In genomic region chr9:35158477-35158876, GRCm38 (mm10) we compare ENCODE assay signal across 19 mouse cellular contexts. TPM values are rescaled to one million over a fixed set of nuclear protein-coding genes. Genes with fewer than 3 reads are reported as not detected.
DNase-seq lines count a peak whose midpoint lies in the region; ATAC-seq and TF ChIP-seq lines count a peak whose summit lies in the region.
"Had no signal": no experiment of that assay in that cellular context is flagged by ENCODE, and none has a peak within 500 bp of the region (broad histone marks: within the 10 kb centered on the region; RNA-seq: fewer than 3 reads in every experiment).

No protein-coding gene starts in this region.

- H3K9ac ChIP-seq in kidney, embryonic 15.5 days, result no peak overlapping the region
- H3K9ac ChIP-seq in kidney, embryonic 14.5 days (ENCODE audit: low read depth, low read length), result no peak overlapping the region

- TF ChIP-seq POLR2A in kidney, adult 2 months (IDR thresholded peaks at IDR 0.05; ENCODE audit: low read depth, low read length), result no peak

- H3K4me2 ChIP-seq in kidney, embryonic 15.5 days, result no peak overlapping the region
- no peak overlapping the region for H3K4me2 ChIP-seq in kidney, embryonic 14.5 days (replicated peaks; ENCODE audit: low read depth, low read length)

- no peaks in the 10 kb centered on the region for H3K27me3 ChIP-seq in kidney, adult 2 months (replicated peaks; ENCODE audit: control insufficient read depth, insufficient read depth, low read length)
- no peaks in the 10 kb centered on the region for H3K27me3 ChIP-seq in kidney, embryonic 15.5 days
- no peaks in the 10 kb centered on the region for H3K27me3 ChIP-seq in kidney, embryonic 14.5 days (ENCODE audit: control insufficient read depth, insufficient read depth, low read length)
- H3K27me3 ChIP-seq: CH12.LX, Patski had no signal

- ATAC-seq in kidney, embryonic 15.5 days (replicated peaks; ENCODE audit: low FRiP score), result no peak
- no peak for ATAC-seq in kidney, embryonic 14.5 days (ENCODE audit: low FRiP score, low TSS enrichment)
- ATAC-seq: activated CD4-positive, CD25-positive, alpha-beta regulatory T cell, adult 4 months; CD4-positive, CD25-positive, alpha-beta regulatory T cell, adult 4 months; Patski had no signal

- peaks cover 27% of the 10 kb centered on the region for H3K4me1 ChIP-seq in kidney, adult 2 months (ENCODE audit: control insufficient read depth, insufficient read depth, low read length)
- H3K4me1 ChIP-seq in kidney, embryonic 15.5 days, result peaks cover 11% of the 10 kb centered on the region
- H3K4me1 ChIP-seq in kidney, embryonic 14.5 days (ENCODE audit: control insufficient read depth, insufficient read depth, low read length), result no peaks in the 10 kb centered on the region; the same call in 1 of the 2 replicates

- H3K9me3 ChIP-seq in kidney, embryonic 15.5 days (replicated peaks), result no peaks in the 10 kb centered on the region
- no peaks in the 10 kb centered on the region for H3K9me3 ChIP-seq in kidney, embryonic 14.5 days (ENCODE audit: control insufficient read depth, low read length)
- H3K9me3 ChIP-seq: G1E had no signal

- DNase-seq in kidney, adult 2 months, result peak; percentile 51
- peak; percentile 51 for DNase-seq in kidney, adult 9 months
- DNase-seq: adrenal gland, adult 2 months; adrenal gland, adult 8-10 months; adrenal gland, postnatal 10 days; adrenal gland, postnatal 14 days; adrenal gland, postnatal 25 days; adrenal gland, postnatal 36 days; B cell, adult 2 months; cerebellum, adult 11 months; cerebellum, adult 11-12 months; cerebellum, adult 18-20 months had no signal

- WGBS in kidney, adult 2 months, result 40% methylated on average over 3 of the region's 3 CpGs
- 69% methylated on average over 3 of the region's 3 CpGs for WGBS in kidney, embryonic 15.5 days
- WGBS in kidney, embryonic 14.5 days, result 78% methylated on average over 3 of the region's 3 CpGs

- TF ChIP-seq CTCF in kidney, adult 2 months (conservative IDR thresholded peaks at IDR 0.05; ENCODE audit: insufficient read depth, insufficient read length, low read depth, low read length), result no peak

- H3K27ac ChIP-seq in kidney, adult 2 months (ENCODE audit: insufficient read depth, low read depth, low read length), result no peak overlapping the region
- H3K27ac ChIP-seq in kidney, embryonic 15.5 days, result no peak overlapping the region
- H3K27ac ChIP-seq in kidney, embryonic 14.5 days (ENCODE audit: low read depth, low read length), result no peak overlapping the region

- H3K4me3 ChIP-seq in kidney, adult 2 months (ENCODE audit: insufficient read depth, low read depth, low read length), result no peak overlapping the region
- H3K4me3 ChIP-seq in kidney, embryonic 15.5 days (replicated peaks), result no peak overlapping the region
- no peak overlapping the region for H3K4me3 ChIP-seq in kidney, embryonic 14.5 days (ENCODE audit: low read length)

- no peaks in the 10 kb centered on the region for H3K36me3 ChIP-seq in kidney, adult 2 months (ENCODE audit: control insufficient read depth, insufficient read depth, low read length)
- peaks cover 7% of the 10 kb centered on the region for H3K36me3 ChIP-seq in kidney, embryonic 15.5 days
- no peaks in the 10 kb centered on the region for H3K36me3 ChIP-seq in kidney, embryonic 14.5 days (ENCODE audit: control insufficient read depth, insufficient read depth, low read length)

RNA-seq across cellular contexts. Expression of gene Dcps, which starts 17.4 kb away (rescaled TPM):
- 36.2 and 41.1 TPM in 2 replicates for polyA plus RNA-seq in kidney, adult 2 months (2012; rRNA removed)
- 94.4 and 95.4 TPM in 2 replicates for polyA plus RNA-seq in kidney, embryonic 15.5 days (2015; fragmentation: Nextera tagmentation; extraction: Ambion mirVana)
- polyA plus RNA-seq in kidney, embryonic 14.5 days (2014; fragmentation: Nextera tagmentation; extraction: Ambion mirVana), result 93.1 and 99.9 TPM in 2 replicates

RNA-seq across cellular contexts. Expression of gene St3gal4, which starts 39.4 kb away (rescaled TPM):
- 4.7 and 5.0 TPM in 2 replicates for polyA plus RNA-seq in kidney, adult 2 months (2012; rRNA removed)
- polyA plus RNA-seq in kidney, embryonic 15.5 days (2015; fragmentation: Nextera tagmentation; extraction: Ambion mirVana), result 17.4 and 17.8 TPM in 2 replicates
- polyA plus RNA-seq in kidney, embryonic 14.5 days (2014; fragmentation: Nextera tagmentation; extraction: Ambion mirVana), result 14.2 and 19.1 TPM in 2 replicates

RNA-seq across cellular contexts. Expression of gene Srpr, which starts 41.5 kb away (rescaled TPM):
- 84.9 and 85.9 TPM in 2 replicates for polyA plus RNA-seq in kidney, adult 2 months (2012; rRNA removed)
- 117 and 123 TPM in 2 replicates for polyA plus RNA-seq in kidney, embryonic 15.5 days (2015; fragmentation: Nextera tagmentation; extraction: Ambion mirVana)
- 89.1 and 125 TPM in 2 replicates for polyA plus RNA-seq in kidney, embryonic 14.5 days (2014; fragmentation: Nextera tagmentation; extraction: Ambion mirVana)

RNA-seq across cellular contexts. Expression of gene Tirap, which starts 41.6 kb away (rescaled TPM):
- 8.1 and 11.2 TPM in 2 replicates for polyA plus RNA-seq in kidney, adult 2 months (2012; rRNA removed)
- polyA plus RNA-seq in kidney, embryonic 15.5 days (2015; fragmentation: Nextera tagmentation; extraction: Ambion mirVana), result 11.9 and 12.1 TPM in 2 replicates
- polyA plus RNA-seq in kidney, embryonic 14.5 days (2014; fragmentation: Nextera tagmentation; extraction: Ambion mirVana), result 10.1 and 12.5 TPM in 2 replicates

RNA-seq across cellular contexts. Expression of gene Foxred1, which starts 52.4 kb away (rescaled TPM):
- 37.0 and 39.1 TPM in 2 replicates for polyA plus RNA-seq in kidney, adult 2 months (2012; rRNA removed)
- polyA plus RNA-seq in kidney, embryonic 15.5 days (2015; fragmentation: Nextera tagmentation; extraction: Ambion mirVana), result 47.3 and 50.7 TPM in 2 replicates
- polyA plus RNA-seq in kidney, embryonic 14.5 days (2014; fragmentation: Nextera tagmentation; extraction: Ambion mirVana), result 32.5 and 41.7 TPM in 2 replicates
